Mouse (Mus musculus) kidney, embryonic 16.5 days (tissue): ENCODE results near the gene Olfr1404. TPM values are rescaled to one million over a fixed set of nuclear protein-coding genes. Genes with fewer than 3 reads are reported as not detected.
"Not testable (repeated sequence)": the region's sequence is repeated elsewhere in the genome, so short reads cannot be mapped to it uniquely, and the experiment has no call there.

Experiments
- ATAC-seq: fragments of 200-750 bp; cut with Nextera tagmentation; 2 replicates; pipeline ENCODE4 v1.8.0; 2017; ENCODE audit warnings: moderate TSS enrichment; ENCODE audit not compliant: low FRiP score, low TSS enrichment
- H3K27ac ChIP-seq: fragments of 300-500 bp; sonication (generic); 2 replicates; pipeline ENCODE4 v1.5.1; 2014; ENCODE audit warnings: low read length
- H3K27me3 ChIP-seq: fragments of 300-500 bp; sonication (generic); 2 replicates; pipeline ENCODE4 v1.6.1; 2014; ENCODE audit warnings: low read length, control low read depth, mixed read lengths; ENCODE audit not compliant: insufficient read depth
- H3K36me3 ChIP-seq: fragments of 300-500 bp; sonication (generic); 2 replicates; pipeline ENCODE4 v1.6.1; 2014; ENCODE audit warnings: low read length, control low read depth, mixed read lengths; ENCODE audit not compliant: insufficient read depth
- H3K4me1 ChIP-seq: fragments of 300-500 bp; sonication (generic); 2 replicates; pipeline ENCODE4 v1.6.1; 2014; ENCODE audit warnings: low read length, control low read depth, mixed read lengths; ENCODE audit not compliant: insufficient read depth
- H3K4me2 ChIP-seq: fragments of 300-500 bp; sonication (generic); replicated peaks from 2 replicates; pipeline ENCODE4 v1.6.1; 2014; ENCODE audit warnings: low read depth, low read length
- H3K4me3 ChIP-seq: fragments of 300-500 bp; sonication (generic); 2 replicates; pipeline ENCODE4 v1.5.1; 2014; ENCODE audit warnings: mild to moderate bottlenecking, low read length
- H3K9ac ChIP-seq: fragments of 300-500 bp; sonication (generic); replicated peaks from 2 replicates; pipeline ENCODE4 v1.6.1; 2014; ENCODE audit warnings: low read length
- H3K9me3 ChIP-seq: fragments of 300-500 bp; sonication (generic); 2 replicates; pipeline ENCODE4 v1.6.1; 2016; ENCODE audit warnings: low read length, control low read depth
- WGBS: fragments of 180-500 bp; shearing (Covaris S2); extraction: QIAGEN DNeasy Blood & Tissue Kit; methylation state at CpG from one replicate; pipeline ENCODE4 v1.1.7; 2014; 5-methylcytosine and 5-hydroxymethylcytosine counted together
- polyA plus RNA-seq: library from polyadenylated mRNA; unstranded; fragments of >200 nt; fragmentation: Nextera tagmentation; extraction: Ambion mirVana; gene quantifications from 2 replicates; pipeline ENCODE4 v1.2.1, GENCODE M21; 2015

Gene Olfr1404
- polyA plus RNA-seq = not detected in 2 replicates

DNA sequence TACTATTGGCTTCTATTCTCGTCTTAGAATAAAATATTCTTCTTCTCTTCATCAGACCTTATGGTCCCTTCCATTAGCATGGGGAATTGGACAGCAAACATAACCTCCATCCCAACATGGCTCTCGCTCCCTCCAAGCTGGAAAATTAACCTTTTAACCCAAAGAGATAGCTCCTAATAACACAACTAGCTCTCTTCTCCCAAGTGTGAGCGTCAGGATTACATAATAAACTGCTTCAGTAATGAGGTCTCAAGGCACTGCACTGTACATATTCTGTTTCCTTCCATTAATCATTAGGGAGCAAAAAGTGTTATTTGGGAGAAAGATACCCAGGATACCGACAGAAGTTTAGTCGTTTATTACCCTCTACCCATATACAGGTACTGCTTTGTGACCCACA lies at the start of gene Olfr1404:
Gene Olfr1404, plus strand, starts transcription at position 301 of the 400 bp plus-strand sequence.
- Histone ChIP-seq H3K27me3 (no peaks in the 10 kb centered on the region), H3K4me1 (no peaks in the 10 kb centered on the region), H3K4me2 (no peak within 1 kb of the TSS), H3K36me3 (no peaks in the 10 kb centered on the region), H3K27ac (no peak within 1 kb of the TSS), H3K4me3 (no peak within 1 kb of the TSS), H3K9me3 (no peaks in the 10 kb centered on the region; the same call in 1 of the 2 replicates), H3K9ac (no peak within 1 kb of the TSS)
- no peak for ATAC-seq
- 71% methylated on average over 5 of the region's 5 CpGs for WGBS

DNA sequence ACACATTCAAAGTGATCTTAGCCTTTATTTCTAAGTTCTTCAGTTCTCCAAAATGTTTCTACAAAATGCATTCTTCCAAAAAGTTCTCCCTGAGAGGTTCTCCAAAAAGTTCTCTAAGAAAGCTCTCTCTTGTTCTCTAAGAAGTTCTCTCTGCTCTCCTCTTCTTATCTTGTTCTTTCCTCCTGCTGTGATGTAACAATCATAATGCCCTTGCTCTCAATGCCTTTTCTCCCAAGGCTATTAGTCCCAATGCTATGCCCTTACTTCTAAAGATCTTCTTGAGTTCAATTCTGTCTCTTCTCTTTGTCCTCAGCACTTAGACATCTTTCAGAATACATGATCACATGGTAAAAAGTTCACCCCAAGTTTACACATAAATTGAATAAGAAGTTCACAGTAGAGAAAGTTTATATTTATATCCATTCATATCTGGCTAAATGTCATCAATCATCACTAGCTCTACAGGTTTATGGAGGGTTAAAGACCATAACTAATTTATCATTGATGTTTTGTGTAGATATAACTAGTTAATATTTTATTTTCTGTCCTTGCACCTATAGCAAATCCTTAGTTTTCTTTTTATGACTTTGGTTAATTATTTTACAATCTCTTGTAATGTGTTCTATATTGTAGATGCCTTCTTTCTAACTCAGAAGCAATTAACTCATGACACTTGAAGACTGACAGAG lies 37.9 kb upstream of the Olfr1404 start:
- H3K9me3 ChIP-seq = no peaks in the 10 kb centered on the region
- H3K4me1 ChIP-seq = no peaks in the 10 kb centered on the region
- H3K27ac ChIP-seq = no peak overlapping the region
- no peaks in the 10 kb centered on the region for H3K36me3 ChIP-seq
- no peak overlapping the region for H3K4me3 ChIP-seq
- ATAC-seq = no peak
- H3K9ac ChIP-seq = no peak overlapping the region
- H3K27me3 ChIP-seq = no peaks in the 10 kb centered on the region
- no peak overlapping the region for H3K4me2 ChIP-seq

DNA sequence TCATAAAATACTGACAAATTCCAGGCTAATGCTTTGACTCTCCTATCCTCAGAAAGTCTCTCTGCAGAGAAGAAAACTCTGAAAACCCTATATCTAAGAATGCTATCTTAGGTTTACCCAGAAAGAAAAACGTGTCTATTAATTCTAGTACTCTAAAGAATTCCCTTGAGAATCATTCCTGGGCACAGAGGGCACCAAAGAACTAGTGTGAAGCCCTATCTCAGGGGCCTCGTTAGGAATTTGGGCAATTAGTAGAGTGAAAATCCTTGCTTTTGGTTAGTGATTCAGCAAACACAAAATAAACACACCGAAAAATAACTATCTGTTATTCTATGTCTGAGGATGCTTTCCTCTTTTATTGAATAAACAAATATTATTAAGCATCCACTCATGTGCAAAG lies 21.7 kb upstream of the Olfr1404 start, which contains the start of gene Olfr1406:
Gene Olfr1406, minus strand, starts transcription at position 101 of the 400 bp plus-strand sequence.
- H3K9ac ChIP-seq = no peak within 1 kb of the TSS
- WGBS = 69% methylated on average over 3 of the region's 3 CpGs

DNA sequence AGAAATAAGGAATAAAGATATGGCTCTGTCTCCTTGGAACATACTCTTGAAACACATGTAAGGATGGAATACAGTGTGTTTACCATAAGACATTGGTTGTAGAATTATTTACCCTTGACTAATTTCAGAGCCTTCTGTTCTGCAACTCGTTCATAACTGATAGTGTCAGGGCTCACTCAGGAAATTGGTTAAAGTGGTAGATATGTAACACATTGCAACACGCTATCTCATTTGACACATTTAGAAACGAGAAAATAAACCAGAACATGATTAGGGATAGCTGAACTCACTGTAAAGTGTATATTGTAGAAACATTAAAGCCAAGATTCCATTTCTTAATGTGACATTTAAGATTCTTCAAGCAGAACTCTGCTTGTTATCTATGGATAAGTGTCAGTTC lies 20.1 kb upstream of the Olfr1404 start:
- Histone ChIP-seq H3K4me3 (no peak overlapping the region), H3K4me2 (no peak overlapping the region), H3K9ac (no peak overlapping the region), H3K27ac (no peak overlapping the region), H3K9me3 (no peaks in the 10 kb centered on the region), H3K36me3 (no peaks in the 10 kb centered on the region), H3K27me3 (no peaks in the 10 kb centered on the region), H3K4me1 (no peaks in the 10 kb centered on the region)
- 72% methylated on average over 3 of the region's 3 CpGs for WGBS
- no peak for ATAC-seq

More for the DNA sequence above, 21.7 kb upstream of the Olfr1404 start, which contains the start of gene Olfr1406:
- no peak within 1 kb of the TSS for H3K27ac ChIP-seq
- ATAC-seq = no peak
- H3K9me3 ChIP-seq = no peaks in the 10 kb centered on the region
- no peaks in the 10 kb centered on the region for H3K27me3 ChIP-seq
- H3K4me3 ChIP-seq = no peak within 1 kb of the TSS
- H3K4me2 ChIP-seq = no peak within 1 kb of the TSS
- no peaks in the 10 kb centered on the region for H3K4me1 ChIP-seq
- H3K36me3 ChIP-seq = no peaks in the 10 kb centered on the region

DNA sequence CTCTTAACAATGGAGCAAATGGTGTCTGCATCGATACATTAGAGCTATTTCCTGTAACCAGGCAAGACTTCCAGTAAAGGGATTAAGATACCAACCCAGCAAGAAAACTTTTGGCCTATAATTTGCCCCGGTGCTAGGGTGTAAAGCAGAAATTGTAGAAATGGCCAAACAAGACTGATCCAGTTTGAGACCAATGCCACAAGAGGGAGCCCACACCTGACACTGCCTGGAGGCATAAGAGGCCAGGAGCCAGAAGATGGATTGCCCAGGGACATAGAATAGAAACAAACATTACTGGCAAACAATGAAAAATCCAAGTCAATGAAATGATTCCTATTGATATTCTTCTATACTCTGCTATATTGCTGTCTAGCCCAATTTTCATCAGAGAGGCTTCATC lies 15.8 kb upstream of the Olfr1404 start:
- Histone ChIP-seq H3K9me3 (no peaks in the 10 kb centered on the region), H3K9ac (no peak overlapping the region), H3K4me1 (no peaks in the 10 kb centered on the region), H3K4me3 (no peak overlapping the region), H3K27me3 (no peaks in the 10 kb centered on the region), H3K36me3 (no peaks in the 10 kb centered on the region), H3K27ac (no peak overlapping the region), H3K4me2 (no peak overlapping the region)
- ATAC-seq = no peak
- WGBS = 89% methylated on average over 2 of the region's 2 CpGs

DNA sequence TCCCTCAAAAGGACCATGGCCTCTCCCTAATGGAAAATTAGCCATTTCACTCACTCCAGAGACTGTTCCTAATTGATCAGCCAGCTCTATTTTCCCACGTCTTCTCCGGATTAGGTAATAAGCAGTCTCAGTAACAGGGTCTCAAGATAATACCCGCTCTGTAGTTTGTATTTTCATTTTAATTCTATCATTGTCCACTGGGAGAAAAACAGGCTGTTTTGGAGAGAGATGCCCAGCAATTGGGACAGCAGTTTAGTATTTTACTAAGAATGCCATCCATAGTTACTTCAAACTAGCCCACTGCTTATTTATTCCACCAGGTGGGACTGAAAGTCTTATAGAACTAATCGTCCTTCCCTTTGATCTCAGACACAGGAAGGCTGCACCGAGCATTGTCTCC lies 14.7 kb upstream of the Olfr1404 start, which contains the start of gene Olfr218:
Gene Olfr218, plus strand, starts transcription at position 301 of the 400 bp plus-strand sequence.
- H3K9ac ChIP-seq = no peak within 1 kb of the TSS
- H3K36me3 ChIP-seq = no peaks in the 10 kb centered on the region
- no peaks in the 10 kb centered on the region for H3K27me3 ChIP-seq
- H3K27ac ChIP-seq = no peak within 1 kb of the TSS
- WGBS = 75% methylated on average over 5 of the region's 5 CpGs
- H3K9me3 ChIP-seq = no peaks in the 10 kb centered on the region
- no peak for ATAC-seq
- H3K4me2 ChIP-seq = no peak within 1 kb of the TSS
- H3K4me1 ChIP-seq = no peaks in the 10 kb centered on the region
- no peak within 1 kb of the TSS for H3K4me3 ChIP-seq

DNA sequence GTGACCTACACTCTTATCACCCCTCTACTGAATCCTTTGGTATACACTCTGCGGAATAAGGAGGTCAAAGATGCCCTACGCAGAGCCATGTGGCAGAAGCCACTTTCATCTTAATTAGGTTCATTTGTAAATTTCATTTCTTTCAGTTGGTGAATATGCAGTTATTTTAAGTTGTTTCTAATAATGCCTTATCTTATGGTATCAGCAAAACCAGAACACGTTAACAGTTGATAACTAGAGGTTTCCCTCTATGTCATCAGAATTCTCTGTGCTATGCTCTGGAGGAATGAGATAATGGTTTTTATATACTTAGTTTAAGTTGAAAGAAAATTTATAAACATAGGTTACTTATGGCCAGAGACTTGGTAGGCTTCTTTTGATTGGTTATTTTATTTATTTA lies 4.3 kb downstream of the Olfr1404 start:
- H3K4me3 ChIP-seq = no peak overlapping the region
- no peak overlapping the region for H3K27ac ChIP-seq
- no peaks in the 10 kb centered on the region for H3K27me3 ChIP-seq
- no peak overlapping the region for H3K4me2 ChIP-seq
- no peaks in the 10 kb centered on the region for H3K4me1 ChIP-seq
- no peaks in the 10 kb centered on the region for H3K9me3 ChIP-seq
- WGBS = 89% methylated on average over 3 of the region's 3 CpGs
- H3K9ac ChIP-seq = no peak overlapping the region
- no peaks in the 10 kb centered on the region for H3K36me3 ChIP-seq
- no peak for ATAC-seq

DNA sequence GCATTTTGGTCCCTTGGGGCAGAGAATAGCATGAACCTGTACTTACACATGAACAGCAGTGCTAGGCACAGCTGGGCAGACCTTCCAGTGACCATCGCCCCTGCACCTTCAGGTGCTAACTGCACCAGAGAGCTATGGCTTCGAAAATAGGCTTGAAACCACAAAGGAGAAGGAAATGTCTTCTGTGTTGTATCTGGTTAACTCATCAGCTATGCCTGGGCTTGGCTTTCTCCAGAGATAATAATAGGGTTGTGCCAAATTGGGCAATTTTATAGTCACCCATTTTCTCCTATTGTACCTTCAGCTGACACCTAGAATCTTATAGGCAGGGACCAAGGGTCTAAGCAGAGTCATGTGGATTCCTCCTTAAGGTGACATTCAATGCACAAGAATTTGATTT lies 14.9 kb downstream of the Olfr1404 start, which contains the start of gene Fcer1a:
Gene Fcer1a, minus strand, starts transcription at position 134 of the 400 bp plus-strand sequence.
- H3K4me1 ChIP-seq = no peaks in the 10 kb centered on the region
- H3K9ac ChIP-seq = no peak within 1 kb of the TSS
- no peaks in the 10 kb centered on the region for H3K9me3 ChIP-seq
- 87% methylated on average over 2 of the region's 2 CpGs for WGBS
- H3K27ac ChIP-seq = no peak within 1 kb of the TSS
- no peak for ATAC-seq
- no peak within 1 kb of the TSS for H3K4me2 ChIP-seq
- no peak within 1 kb of the TSS for H3K4me3 ChIP-seq
- no peaks in the 10 kb centered on the region for H3K36me3 ChIP-seq
- H3K27me3 ChIP-seq = no peaks in the 10 kb centered on the region

DNA sequence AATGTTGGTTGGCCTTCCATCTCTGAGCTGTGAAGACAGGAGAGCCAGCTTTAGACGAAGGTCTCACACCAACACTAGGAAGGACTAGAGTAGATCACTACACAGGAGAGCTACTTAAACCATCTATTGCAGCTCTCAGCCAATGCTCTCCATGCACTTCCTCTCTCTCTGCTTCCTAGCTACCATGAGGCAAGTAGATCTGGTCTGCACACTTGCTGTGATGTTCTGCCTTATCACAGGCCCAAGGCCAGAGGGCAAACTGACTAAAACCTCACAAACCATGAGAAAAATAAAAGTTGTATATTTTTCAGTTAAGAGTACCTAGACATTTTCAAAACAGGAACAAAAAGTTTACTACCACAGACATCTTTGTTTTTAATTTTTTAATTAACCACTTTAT lies 24.8 kb downstream of the Olfr1404 start:
- H3K27me3 ChIP-seq, H3K4me3 ChIP-seq, H3K9ac ChIP-seq, H3K4me1 ChIP-seq, H3K9me3 ChIP-seq, H3K27ac ChIP-seq, ATAC-seq, H3K36me3 ChIP-seq, H3K4me2 ChIP-seq: not testable (repeated sequence)
- WGBS = 79% methylated on average over 1 of the region's 1 CpGs

DNA sequence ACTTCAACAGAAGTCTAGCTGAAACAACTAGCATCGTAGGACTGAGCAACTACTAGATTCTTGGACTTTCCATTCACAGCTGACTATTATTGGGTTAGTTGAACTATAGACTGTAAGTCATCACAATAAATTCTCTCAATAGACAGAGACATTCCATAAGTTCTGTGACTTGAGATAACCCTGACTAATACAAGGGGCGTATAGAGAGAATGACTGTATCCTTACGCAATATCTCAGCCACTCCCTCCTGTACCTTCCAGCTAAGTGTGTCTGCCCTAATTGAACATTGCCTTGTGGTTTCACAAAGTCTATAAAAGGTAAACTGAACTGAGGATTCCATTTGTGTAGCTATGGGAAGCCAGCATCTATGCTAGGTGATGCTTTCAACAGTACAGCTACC lies 37.7 kb downstream of the Olfr1404 start:
- no peak overlapping the region for H3K9ac ChIP-seq
- no peaks in the 10 kb centered on the region for H3K9me3 ChIP-seq
- H3K4me1 ChIP-seq = no peaks in the 10 kb centered on the region
- H3K4me2 ChIP-seq = no peak overlapping the region
- 89% methylated on average over 3 of the region's 3 CpGs for WGBS
- H3K36me3 ChIP-seq = no peaks in the 10 kb centered on the region
- H3K27ac ChIP-seq = no peak overlapping the region
- no peak for ATAC-seq
- H3K4me3 ChIP-seq = no peak overlapping the region
- no peaks in the 10 kb centered on the region for H3K27me3 ChIP-seq
